Mouse (Mus musculus): ENCODE data around the gene Tnfaip2.

DNA sequence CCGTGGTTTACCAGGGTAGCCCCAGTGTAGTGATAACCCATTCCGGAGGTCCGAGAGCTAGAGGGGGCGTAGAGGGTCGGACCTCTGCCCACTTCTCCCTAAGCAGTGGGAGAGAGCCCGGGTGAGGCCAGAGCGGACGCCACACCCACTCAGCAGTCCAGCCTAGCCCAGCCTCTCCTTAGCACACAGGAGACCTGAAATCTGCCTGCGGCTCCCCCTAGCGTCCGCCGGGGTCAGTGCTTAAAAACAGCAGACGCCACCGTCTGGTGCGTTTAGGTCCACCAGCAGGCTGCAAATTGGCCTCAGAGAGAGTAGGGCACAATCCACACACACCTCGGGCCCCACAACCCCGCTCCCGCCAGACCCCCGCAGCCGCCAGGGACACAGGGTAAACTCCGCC, 29.0 kb upstream of the Tnfaip2 start:
- TF ChIP-seq POLR2A (IDR thresholded peaks at IDR 0.05; ENCODE audit: insufficient read depth, low read length) (no peak), CTCF (IDR thresholded peaks at IDR 0.05; ENCODE audit: low read depth, low read length) (peak; percentile 99), EP300 (IDR thresholded peaks at IDR 0.05; ENCODE audit: insufficient read depth, low read depth, low read length) (0 out of 2 replicates have a peak, but pooled peaks have one; percentile 47)
